Mouse (Mus musculus) myocyte (in vitro differentiated cells): ENCODE measurements around the gene 1700029F12Rik. TPM values are rescaled to one million over a fixed set of nuclear protein-coding genes. Genes with fewer than 3 reads are reported as not detected.
A peak's percentile ranks its signal among the peaks of the same experiment; 100 is the strongest.
"Not testable (repeated sequence)": the region's sequence is repeated elsewhere in the genome, so short reads cannot be mapped to it uniquely, and the experiment has no call there.

ENCODE experiments used
- H3K27me3 ChIP-seq: one replicate; pipeline ENCODE4 v1.6.1; 2011; ENCODE audit not compliant: control insufficient read depth, insufficient read depth, insufficient read length
- H3K36me3 ChIP-seq: one replicate; pipeline ENCODE4 v1.6.1; 2011; ENCODE audit not compliant: control insufficient read depth, insufficient read depth
- H3K4me2 ChIP-seq: one replicate; pipeline ENCODE4 v1.6.1; 2011; ENCODE audit warnings: low read depth, control low read depth
- H3K4me3 ChIP-seq: one replicate; pipeline ENCODE4 v1.5.1; 2011; ENCODE audit warnings: mild to moderate bottlenecking, control low read depth, moderate library complexity
- H3K79me2 ChIP-seq: one replicate; pipeline ENCODE4 v1.6.1; 2011; ENCODE audit not compliant: control insufficient read depth, insufficient read depth
- H3ac ChIP-seq: one replicate; pipeline ENCODE4 v1.6.1; 2011; ENCODE audit not compliant: control insufficient read depth, insufficient read length
- CEBPB ChIP-seq: IDR thresholded peaks from 2 replicates; pipeline ENCODE4 v1.6.1; 2011; ENCODE audit warnings: mild to moderate bottlenecking, moderate library complexity; ENCODE audit not compliant: poor library complexity, insufficient read depth, severe bottlenecking
- E2F4 ChIP-seq: IDR thresholded peaks from one replicate; pipeline ENCODE4 v1.6.1; 2011; ENCODE audit warnings: mild to moderate bottlenecking, control low read depth, moderate library complexity; ENCODE audit not compliant: insufficient read depth
- MAX ChIP-seq: IDR thresholded peaks from one replicate; pipeline ENCODE4 v1.6.1; 2011; ENCODE audit warnings: low read depth, mild to moderate bottlenecking, control low read depth
- MYOD1 ChIP-seq, 3 experiments: IDR thresholded peaks; one replicate each; pipeline ENCODE4 v1.6.1; 2011; ENCODE audit warnings: control low read depth in 2 of 3, low read depth in 2 of 3, mild to moderate bottlenecking in 2 of 3, moderate library complexity in 1 of 3; ENCODE audit not compliant: insufficient read length in 2 of 3, control insufficient read depth in 1 of 3
- MYOG ChIP-seq, 3 experiments: IDR thresholded peaks; one replicate each; pipeline ENCODE4 v1.6.1; 2011; ENCODE audit warnings: control low read depth in 2 of 3, low read depth in 2 of 3, mild to moderate bottlenecking in 2 of 3; ENCODE audit not compliant: insufficient read length in 2 of 3, control insufficient read depth in 1 of 3, insufficient read depth in 1 of 3
- POLR2A ChIP-seq: IDR thresholded peaks from one replicate; pipeline ENCODE4 v1.6.1; 2011; ENCODE audit warnings: low read depth, mild to moderate bottlenecking, control low read depth, moderate library complexity; ENCODE audit not compliant: insufficient read length
- POLR2AphosphoS2 ChIP-seq: IDR thresholded peaks from one replicate; pipeline ENCODE4 v1.6.1; 2011; ENCODE audit warnings: low read depth, control low read depth; ENCODE audit not compliant: insufficient read length
- REST ChIP-seq: IDR thresholded peaks from one replicate; pipeline ENCODE4 v1.6.1; 2011; ENCODE audit warnings: mild to moderate bottlenecking, control low read depth, moderate library complexity; ENCODE audit not compliant: insufficient read depth, insufficient read length
- SRF ChIP-seq: IDR thresholded peaks from one replicate; pipeline ENCODE4 v1.6.1; 2011; ENCODE audit warnings: low read depth; ENCODE audit not compliant: control insufficient read depth, insufficient read length
- TCF12 ChIP-seq: IDR thresholded peaks from one replicate; pipeline ENCODE4 v1.6.1; 2011; ENCODE audit warnings: mild to moderate bottlenecking, control low read depth; ENCODE audit not compliant: poor library complexity, insufficient read depth, severe bottlenecking
- TCF3 ChIP-seq: IDR thresholded peaks from one replicate; pipeline ENCODE4 v1.6.1; 2011; ENCODE audit warnings: low read depth, control low read depth; ENCODE audit not compliant: insufficient read length
- USF1 ChIP-seq: IDR thresholded peaks from one replicate; pipeline ENCODE4 v1.6.1; 2011; ENCODE audit warnings: low read depth, mild to moderate bottlenecking, control low read depth, moderate library complexity
- polyA plus RNA-seq: library from polyadenylated mRNA; unstranded; fragments of >200 nt; fragmentation: generic; extraction: Trizol; gene quantifications from one replicate; pipeline ENCODE4 v1.2.1, GENCODE M21; 2012; ENCODE audit warnings: missing spikeins

The 1700029F12Rik gene
- polyA plus RNA-seq, 1 experiment, result not detected

DNA sequence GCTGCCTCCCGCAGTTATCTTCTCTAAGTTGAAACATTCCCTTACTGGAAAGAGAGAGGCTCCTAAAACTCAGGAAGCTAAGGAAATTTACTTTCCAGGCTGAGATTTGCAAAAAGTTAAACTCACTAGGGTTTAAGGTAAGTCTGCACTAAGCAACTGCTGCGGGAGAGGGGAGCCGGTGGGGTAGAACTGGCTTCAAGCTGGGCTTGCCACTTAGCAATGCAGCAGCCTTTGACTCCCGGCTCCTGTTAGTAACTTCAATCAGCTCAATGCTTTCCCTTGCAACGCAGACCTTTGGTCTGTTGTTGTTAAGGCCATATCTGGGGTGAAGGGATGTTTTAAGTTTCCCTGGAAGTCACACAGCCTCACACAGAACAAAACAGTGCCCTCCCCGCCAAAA is 33.5 kb upstream of the 1700029F12Rik start:
- Histone ChIP-seq H3ac (no peak overlapping the region), H3K4me2 (no peak overlapping the region), H3K27me3 (peaks cover 23% of the 10 kb centered on the region), H3K79me2 (no peaks in the 10 kb centered on the region), H3K4me3 (no peak overlapping the region), H3K36me3 (no peaks in the 10 kb centered on the region)
- TF ChIP-seq TCF3, result no peak
- TF ChIP-seq POLR2A, result no peak
- TF ChIP-seq CEBPB, result no peak
- no peak for TF ChIP-seq MYOG (IDR thresholded peaks at IDR 0.05; ENCODE audit: control insufficient read depth in 1 of 3, insufficient read depth in 1 of 3, insufficient read length in 2 of 3, low read depth in 2 of 3)
- TF ChIP-seq SRF, result no peak
- no peak for TF ChIP-seq E2F4
- TF ChIP-seq TCF12, result no peak
- no peak for TF ChIP-seq POLR2AphosphoS2
- TF ChIP-seq USF1, result no peak
- TF ChIP-seq REST, result no peak
- no peak for TF ChIP-seq MYOD1 (IDR thresholded peaks at IDR 0.05; ENCODE audit: control insufficient read depth in 1 of 3, insufficient read length in 2 of 3, low read depth in 2 of 3)
- TF ChIP-seq MAX, result no peak

DNA sequence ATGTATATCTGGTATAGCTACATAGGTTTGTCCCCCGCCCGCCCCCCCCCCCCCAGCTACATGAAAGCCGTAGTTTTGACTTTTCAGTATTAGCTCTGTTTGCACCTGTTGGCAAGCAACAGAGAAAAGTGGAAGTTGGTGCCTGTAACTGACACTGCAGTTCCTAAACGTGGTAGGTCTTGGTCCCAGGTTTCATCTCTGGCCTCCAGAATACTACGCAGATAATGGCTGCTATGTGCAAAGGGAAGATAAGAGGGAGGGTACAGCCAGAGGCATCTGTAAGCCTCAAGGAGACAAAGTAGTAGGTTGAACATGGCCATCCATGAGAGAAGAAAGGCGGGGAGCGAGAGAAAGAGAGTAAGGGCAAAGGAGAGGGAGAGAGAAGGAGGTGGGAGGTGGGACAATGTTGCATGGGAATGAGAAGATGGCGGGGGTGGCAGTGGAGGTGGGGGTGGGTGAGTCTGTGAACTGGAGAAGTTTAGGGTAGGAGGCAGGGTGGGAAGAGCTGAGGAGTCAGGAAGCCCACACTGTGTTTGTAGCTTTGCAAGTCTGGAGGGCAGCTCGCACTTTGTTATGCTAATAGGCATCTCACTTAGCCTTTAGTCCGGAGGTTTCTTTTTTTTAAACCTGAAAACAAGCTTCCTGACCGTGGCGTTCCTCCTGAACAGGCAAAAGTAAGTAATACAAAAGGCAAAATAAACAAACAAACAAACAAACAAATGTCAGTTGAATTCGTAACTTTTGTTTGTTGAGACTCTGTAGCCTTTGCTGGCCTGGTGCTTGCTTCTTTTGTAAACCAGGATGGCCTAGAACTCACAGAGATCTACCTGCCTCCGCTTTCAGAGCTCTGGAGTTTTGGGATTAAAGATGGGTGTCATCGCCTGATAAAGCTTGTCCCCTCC is 32.7 kb upstream of the 1700029F12Rik start, which contains the start of gene Fam169a:
Gene Fam169a, plus strand, starts transcription at position 638 of the 902 bp plus-strand sequence.
- no peak for TF ChIP-seq REST
- TF ChIP-seq MYOG (IDR thresholded peaks at IDR 0.05; ENCODE audit: control insufficient read depth in 1 of 3, insufficient read depth in 1 of 3, insufficient read length in 2 of 3, low read depth in 2 of 3), result no peak
- TF ChIP-seq TCF3, result no peak
- no peak for TF ChIP-seq MAX
- no peak for TF ChIP-seq USF1
- TF ChIP-seq POLR2AphosphoS2, result no peak
- no peak for TF ChIP-seq E2F4
- no peak for TF ChIP-seq SRF
- no peak for TF ChIP-seq TCF12
- no peak for TF ChIP-seq CEBPB
- no peak for TF ChIP-seq MYOD1 (IDR thresholded peaks at IDR 0.05; ENCODE audit: control insufficient read depth in 1 of 3, insufficient read length in 2 of 3, low read depth in 2 of 3)
- no peak for TF ChIP-seq POLR2A
- Histone ChIP-seq H3ac (no peak within 1 kb of the TSS), H3K36me3 (no peaks in the 10 kb centered on the region), H3K27me3 (peaks cover 19% of the 10 kb centered on the region), H3K4me3 (no peak within 1 kb of the TSS), H3K79me2 (no peaks in the 10 kb centered on the region), H3K4me2 (no peak within 1 kb of the TSS)

DNA sequence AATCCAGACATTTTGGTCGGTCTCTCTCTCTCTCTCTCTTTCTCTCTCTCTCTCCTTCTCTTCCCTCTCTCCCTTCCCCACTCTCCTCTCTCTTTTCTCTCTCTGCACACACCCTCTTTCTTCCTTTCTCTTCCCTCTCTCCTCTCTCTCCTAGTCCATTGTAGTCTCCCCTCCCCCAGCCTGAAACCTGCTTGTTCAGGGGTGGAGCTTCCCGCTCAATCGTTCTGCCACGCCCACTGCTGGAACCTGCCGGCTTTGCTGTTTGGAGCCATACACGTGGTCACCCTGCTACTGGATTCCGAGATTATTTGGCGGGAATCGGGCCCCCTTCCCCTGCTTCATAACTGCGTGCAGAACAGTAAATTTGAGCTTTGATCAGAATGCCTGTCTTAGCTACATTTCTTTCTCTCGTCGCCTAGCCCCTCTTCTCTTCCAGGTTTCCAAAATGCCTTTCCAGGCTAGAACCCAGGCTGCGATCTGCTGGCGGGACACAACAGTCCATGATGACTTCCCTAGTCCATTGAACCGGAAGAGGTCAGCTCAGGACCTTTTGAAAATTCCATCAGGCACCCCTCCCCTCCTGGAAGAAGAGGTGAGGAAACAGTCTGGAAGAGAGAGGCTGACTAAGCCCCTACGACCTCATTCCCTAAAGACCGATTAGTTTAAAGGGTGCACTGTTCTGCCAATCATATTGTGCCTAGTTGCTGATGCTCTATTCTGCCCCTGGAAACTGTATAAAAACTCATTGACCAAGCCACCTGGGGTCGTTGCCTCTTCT is 30.9 kb upstream of the 1700029F12Rik start:
- not testable (repeated sequence) for H3K79me2 ChIP-seq, H3K27me3 ChIP-seq, H3K4me3 ChIP-seq, H3K36me3 ChIP-seq, H3ac ChIP-seq
- H3K4me2 ChIP-seq, result peak overlapping the region; percentile 6

- TF ChIP-seq TCF12 (no peak), POLR2AphosphoS2 (no peak), MYOD1 (IDR thresholded peaks at IDR 0.05; ENCODE audit: control insufficient read depth in 1 of 3, insufficient read length in 2 of 3, low read depth in 2 of 3) (no peak), MAX (no peak), MYOG (IDR thresholded peaks at IDR 0.05; ENCODE audit: control insufficient read depth in 1 of 3, insufficient read depth in 1 of 3, insufficient read length in 2 of 3, low read depth in 2 of 3) (no peak), REST (no peak), SRF (no peak), TCF3 (no peak)
- Histone ChIP-seq H3K4me2 (peak overlapping the region; percentile 6), H3ac (no peak overlapping the region)
These were observed 30.3 kb upstream of the 1700029F12Rik start for GRCm38 (mm10) chr13:97064413-97064812.

More at GRCm38 (mm10) chr13:97064413-97064812, 30.3 kb upstream of the 1700029F12Rik start:
- Histone ChIP-seq H3K36me3 (no peaks in the 10 kb centered on the region), H3K4me3 (no peak overlapping the region), H3K79me2 (no peaks in the 10 kb centered on the region), H3K27me3 (no peaks in the 10 kb centered on the region)
